Comparison of ENCODE assay signal across 26 mouse cellular contexts in genomic region chr8:123499556-123499955, GRCm38 (mm10).
"Had no signal": no experiment of that assay in that cellular context is flagged by ENCODE, and none has a peak within 500 bp of the region (broad histone marks: within the 10 kb centered on the region; RNA-seq: fewer than 3 reads in every experiment).

No protein-coding gene starts in this region.

- H3K4me2 ChIP-seq: heart, embryonic 11.5 days; heart, embryonic 13.5 days; heart, embryonic 15.5 days; hindbrain, embryonic 13.5 days; hindbrain, embryonic 15.5 days; kidney, embryonic 15.5 days; limb, embryonic 12.5 days; liver, embryonic 11.5 days; liver, embryonic 13.5 days had no signal

- H3K27ac ChIP-seq: heart, adult 2 months; heart, embryonic 13.5 days; heart, embryonic 15.5 days; hindbrain, embryonic 13.5 days; hindbrain, embryonic 15.5 days; hindbrain, postnatal 0 days; kidney, embryonic 15.5 days; kidney, postnatal 0 days; left cerebral cortex, adult 2 months; limb, embryonic 10.5 days; limb, embryonic 12.5 days; liver, embryonic 13.5 days had no signal

- H3K4me1 ChIP-seq: heart, embryonic 13.5 days; heart, embryonic 15.5 days; hindbrain, embryonic 13.5 days; hindbrain, embryonic 15.5 days; limb, embryonic 10.5 days; limb, embryonic 12.5 days had no signal

- DNase-seq: gastrocnemius, postnatal 14 days; gastrocnemius, postnatal 36 days; heart, adult 11 months; heart, adult 2 months; heart, postnatal 14 days; heart, postnatal 36 days; kidney, adult 11 months; kidney, adult 2 months; kidney, adult 9 months; kidney, postnatal 14 days; kidney, postnatal 36 days; liver; liver, embryonic 13.5 days had no signal

- H3K9ac ChIP-seq: heart, embryonic 13.5 days; heart, embryonic 15.5 days; hindbrain, embryonic 13.5 days; hindbrain, embryonic 15.5 days; kidney, embryonic 15.5 days; limb, embryonic 12.5 days; liver, embryonic 13.5 days had no signal

- H3K27me3 ChIP-seq: heart, embryonic 13.5 days; heart, embryonic 15.5 days; hindbrain, embryonic 13.5 days; hindbrain, embryonic 15.5 days; kidney, embryonic 15.5 days; limb, embryonic 12.5 days; liver, embryonic 13.5 days had no signal

- H3K9me3 ChIP-seq: heart, embryonic 13.5 days; heart, embryonic 15.5 days; hindbrain, embryonic 13.5 days; hindbrain, embryonic 15.5 days; limb, embryonic 10.5 days; limb, embryonic 12.5 days had no signal

- ATAC-seq: hindbrain, postnatal 0 days; intestine, embryonic 16.5 days had no signal

- H3K4me3 ChIP-seq: heart, adult 2 months; heart, embryonic 13.5 days; heart, embryonic 15.5 days; hindbrain, embryonic 13.5 days; hindbrain, embryonic 15.5 days; kidney, embryonic 15.5 days; left cerebral cortex, adult 2 months; limb, embryonic 10.5 days; limb, embryonic 12.5 days; liver, embryonic 13.5 days had no signal
